Mouse (Mus musculus) lung, postnatal 36 days (tissue): ENCODE data around the gene Oca2.
A peak's percentile ranks its signal among the peaks of the same experiment; 100 is the strongest.

Source experiments
- DNase-seq: peaks from one replicate; pipeline ENCODE4 v3.0.0; 2022; ENCODE audit warnings: mixed read lengths

Oca2 gene

DNA sequence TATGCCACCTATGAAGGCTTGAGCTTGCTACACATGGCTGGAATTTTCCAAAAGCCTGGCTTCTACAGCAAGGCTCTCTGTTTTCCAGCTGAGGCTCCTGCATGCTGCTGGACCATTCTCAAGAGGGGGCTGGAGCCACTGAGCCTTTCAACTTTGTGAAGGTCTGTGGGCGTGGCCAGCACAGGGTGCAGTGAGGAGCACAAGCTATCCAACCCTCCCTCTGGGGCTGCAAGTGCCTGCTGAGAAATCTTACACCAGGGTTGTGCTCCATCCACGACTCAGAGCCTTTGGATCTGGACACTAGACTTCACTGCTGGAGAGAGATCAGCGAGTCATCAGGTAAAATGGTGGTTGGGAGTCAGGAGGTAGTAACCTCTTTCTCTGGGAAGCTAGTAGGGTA is at the start of gene Oca2:
Oca2 (plus strand) TSS at position 218 of the 400 bp plus-strand sequence.
- no peak for DNase-seq

DNA sequence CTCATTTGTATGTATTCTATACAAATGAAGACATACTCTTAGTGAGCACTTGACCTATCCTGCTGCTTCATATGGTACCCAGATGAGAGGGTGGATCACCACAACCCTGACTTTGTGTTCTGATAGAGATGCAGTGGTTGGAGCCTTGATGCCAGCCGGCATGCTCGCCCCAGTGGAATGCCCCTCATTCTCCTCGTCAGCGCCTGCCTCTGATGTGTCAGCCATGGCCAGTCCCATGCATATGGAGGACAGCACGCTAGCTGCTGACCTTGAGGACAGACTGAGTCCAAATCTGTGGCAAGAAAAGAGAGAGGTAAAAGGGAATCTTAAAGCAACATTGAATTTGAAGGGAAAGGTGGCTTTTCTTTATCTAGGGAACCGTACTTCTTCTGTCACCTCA is 48.5 kb upstream of the Oca2 start:
- DNase-seq: no peak

DNA sequence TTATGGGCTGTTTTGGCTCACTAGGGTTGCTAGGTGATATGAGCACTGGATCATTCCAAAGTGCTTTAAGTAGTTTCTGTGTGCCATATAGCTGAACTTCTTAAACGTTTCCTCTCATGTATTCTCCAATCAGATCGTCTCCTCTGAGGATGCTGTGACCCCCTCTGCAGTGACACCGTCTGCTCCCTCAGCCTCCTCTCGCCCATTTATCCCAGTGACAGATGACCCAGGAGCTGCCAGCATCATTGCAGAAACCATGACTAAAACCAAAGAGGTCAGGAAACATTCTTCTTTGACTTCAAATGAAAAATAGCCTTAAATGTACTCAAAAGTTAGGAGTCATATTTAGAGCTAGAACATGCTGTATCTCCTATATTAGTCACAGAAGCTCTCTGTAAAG is 47.9 kb upstream of the Oca2 start:
- no peak for DNase-seq

DNA sequence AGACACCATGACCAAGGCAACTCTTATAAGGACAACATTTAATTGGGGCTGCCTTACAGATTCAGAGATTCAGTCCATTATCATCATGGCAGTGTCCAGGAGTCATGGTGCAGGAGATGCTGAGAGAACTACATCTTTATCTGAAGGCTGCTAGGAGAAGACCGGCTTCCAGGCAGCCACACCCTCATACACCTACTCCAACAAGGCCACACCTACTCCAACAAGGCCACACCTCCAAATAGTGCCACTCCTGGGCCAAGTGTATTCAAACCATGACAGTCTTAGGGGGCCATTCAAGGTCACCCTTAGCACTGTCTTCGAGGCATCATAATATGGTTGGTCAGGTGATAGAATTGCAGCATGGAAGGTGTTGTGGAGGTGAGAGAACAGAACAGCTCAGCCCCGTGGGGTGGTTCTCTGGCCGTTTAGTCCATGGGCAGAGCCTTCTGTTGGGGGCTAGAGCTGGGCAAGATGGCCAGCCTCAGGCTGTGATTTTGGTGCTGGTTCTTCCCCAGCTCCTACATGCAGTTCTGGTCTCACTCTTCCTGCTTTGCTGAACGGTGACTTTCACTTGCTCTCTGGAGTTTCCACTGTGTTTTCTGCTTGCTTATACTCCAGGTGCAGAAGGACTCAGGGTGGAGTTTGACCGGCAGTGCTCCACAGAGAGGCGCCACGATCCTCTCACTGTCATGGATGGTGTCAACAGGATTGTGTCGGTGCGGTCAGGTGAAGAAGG is 37.9 kb upstream of the Oca2 start:
- no peak for DNase-seq

DNA sequence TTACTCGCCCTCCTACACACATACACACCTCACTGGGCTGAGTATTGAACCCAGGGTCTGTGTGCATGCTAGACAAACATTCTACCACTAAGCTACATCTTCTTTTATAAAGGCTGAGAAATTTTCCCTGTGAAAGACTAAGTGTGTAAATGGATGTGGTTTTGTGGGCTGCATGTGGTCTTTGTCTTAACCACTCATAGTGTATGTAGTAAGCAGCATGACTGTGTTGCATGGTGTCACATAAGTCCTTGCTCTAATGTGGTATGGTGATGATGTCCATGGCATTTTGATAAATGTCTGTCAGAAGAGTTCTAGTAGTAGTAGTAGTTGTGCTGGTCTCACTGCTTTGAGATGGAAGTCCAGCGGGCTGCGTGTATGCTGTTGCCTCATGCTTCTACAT is 36.7 kb upstream of the Oca2 start:
- no peak for DNase-seq

DNA sequence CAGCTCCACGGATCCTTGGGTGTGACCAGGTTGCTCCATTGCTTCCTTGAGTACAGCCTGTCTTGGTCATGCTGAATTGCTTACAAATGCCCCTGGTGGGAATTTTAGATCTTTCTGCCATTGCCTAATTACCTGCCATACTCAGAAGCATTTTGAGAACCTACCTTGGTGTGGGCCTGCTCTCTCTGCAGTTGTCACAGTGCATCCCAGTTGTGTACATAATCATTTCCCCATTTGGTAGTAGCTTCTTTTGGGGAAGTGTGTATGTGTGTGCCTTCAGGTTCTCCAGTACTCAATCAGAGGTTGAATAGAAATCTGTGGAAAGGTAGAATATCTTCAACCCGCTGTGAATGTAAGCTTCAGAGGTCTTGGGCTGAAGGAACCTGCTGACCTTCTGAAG is 36.3 kb upstream of the Oca2 start:
- no peak for DNase-seq

DNA sequence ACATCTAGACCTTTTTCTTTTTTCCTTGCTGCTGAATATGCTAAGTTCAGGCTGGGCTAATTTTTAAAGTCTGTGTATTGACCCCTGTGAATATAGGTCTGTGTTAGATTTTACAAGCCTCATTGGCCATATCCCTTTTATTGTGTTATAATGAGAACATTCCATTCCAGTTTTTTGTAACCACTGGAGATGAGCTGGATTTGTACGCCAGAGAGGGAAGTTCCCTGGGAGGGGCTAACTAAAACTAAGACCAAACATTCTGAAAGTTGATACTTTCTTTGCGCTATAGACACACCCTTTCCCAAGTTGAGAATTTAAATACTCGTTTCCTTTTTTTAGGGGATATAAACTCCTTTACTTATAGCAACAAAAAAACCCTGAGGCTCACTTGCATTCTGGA is 34.7 kb upstream of the Oca2 start:
- no peak for DNase-seq

DNA sequence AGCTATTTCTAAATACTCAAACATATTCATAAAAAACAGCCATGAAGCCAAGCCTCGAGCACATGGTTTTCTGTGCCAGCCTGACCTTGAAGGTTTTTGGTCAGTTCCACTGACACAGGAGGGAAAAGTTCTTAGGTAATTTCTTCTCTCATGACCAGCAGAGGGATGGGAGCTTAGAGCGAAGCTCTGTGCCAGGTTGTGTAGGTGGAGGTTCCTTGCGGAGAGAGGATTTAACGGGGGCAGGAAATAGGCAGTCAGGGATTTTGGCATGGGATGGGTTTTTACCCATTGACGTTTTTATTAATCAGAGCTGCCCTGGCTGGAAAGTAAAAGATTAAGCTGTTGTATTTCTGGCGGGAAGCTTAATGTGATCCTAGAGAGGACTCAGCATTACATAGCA is 18.7 kb upstream of the Oca2 start:
- no peak for DNase-seq

DNA sequence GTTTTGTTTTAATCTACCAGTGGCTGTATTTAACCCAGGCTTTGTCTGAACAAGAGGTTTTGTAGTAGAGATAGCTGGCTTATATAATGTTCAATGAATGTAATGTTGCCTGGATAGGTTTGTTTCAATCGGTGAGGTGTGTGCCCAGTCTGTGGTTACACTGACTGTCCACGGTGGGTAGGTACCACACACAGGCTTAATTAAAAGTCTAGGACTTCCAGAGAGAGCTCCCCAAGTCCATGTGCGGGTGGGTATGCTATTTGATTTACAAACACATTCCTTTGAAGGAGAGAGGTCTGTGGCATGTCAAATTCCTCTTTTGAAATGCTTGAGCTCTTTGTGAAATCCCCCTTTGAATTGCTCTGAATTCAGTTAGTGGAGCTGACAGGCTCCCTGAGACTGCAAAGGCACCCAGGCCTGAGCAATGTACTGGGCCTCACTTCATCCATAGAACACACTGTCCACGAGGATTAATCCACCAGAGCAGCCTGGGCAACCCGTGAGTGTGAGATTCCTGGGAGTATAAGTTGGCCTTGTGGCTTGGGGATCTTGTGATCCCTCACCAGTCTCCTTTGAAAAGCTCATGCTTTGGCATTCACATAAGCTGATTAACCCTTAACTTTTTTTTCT is 3.7 kb upstream of the Oca2 start:
- no peak for DNase-seq

DNA sequence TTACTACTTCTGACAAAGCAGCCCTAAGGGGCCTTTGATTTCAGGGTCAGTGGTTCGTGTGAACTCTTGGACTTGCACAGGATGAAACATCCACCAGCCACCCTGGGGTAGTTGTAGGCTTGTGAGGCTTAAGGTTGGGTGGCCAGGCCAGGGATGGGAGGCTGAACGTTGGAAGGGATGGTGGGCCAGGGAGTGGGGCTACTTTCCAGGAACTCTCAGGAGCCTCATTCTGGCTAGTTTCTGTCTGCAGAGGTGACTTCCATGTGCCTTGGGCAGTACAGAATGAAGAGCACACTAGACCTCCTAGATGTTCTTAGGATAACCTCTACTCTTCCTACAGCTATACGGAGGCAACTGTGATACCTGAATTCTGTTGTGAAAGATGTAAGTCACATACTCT is 2.9 kb upstream of the Oca2 start:
- DNase-seq: no peak

DNA sequence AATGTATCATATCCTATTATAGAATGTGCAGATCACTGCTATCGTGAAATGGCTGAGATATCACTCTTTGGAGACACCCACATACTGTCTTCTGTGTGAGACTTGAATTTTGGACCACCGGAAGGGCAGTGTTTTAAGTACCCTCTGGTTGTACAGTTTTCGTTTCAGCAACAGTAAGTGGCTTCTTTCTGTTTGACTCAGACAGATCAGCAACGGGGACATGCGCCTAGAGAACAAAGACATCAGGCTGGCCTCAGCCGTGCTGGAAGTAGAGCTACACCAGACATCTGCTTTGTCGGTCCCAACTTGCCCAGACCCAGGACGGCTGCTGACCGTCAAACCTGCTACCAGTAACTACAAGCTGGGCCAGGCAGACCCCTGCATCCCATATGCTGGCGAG is 15.0 kb downstream of the Oca2 start:
- DNase-seq: no peak

DNA sequence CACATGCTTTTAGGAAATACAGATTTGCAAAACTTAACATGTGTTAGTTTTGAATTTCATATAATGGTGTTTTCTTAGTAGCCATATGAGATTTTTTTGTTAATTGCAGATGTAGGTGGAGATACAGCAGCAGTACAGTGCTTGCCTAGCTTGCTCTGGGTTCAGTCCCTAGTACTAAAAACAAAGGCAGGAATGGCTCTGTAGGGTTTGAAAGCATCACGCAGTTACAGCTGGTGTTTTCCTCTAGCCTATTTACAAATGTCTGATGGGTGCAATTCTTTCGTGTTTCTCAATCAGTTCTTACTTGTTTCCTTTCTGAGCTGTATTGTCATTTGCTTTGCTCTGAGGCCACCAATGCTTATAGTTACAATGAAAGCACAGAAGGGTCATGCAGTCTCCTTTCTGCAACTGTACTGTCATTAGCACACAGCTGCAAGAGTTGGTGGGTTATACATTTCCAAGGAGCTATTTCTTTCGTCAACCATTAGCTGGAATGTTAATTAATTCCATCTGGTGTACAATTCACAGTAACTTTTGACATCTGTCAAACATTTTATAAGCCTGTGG is 18.4 kb downstream of the Oca2 start:
- DNase-seq: no peak

DNA sequence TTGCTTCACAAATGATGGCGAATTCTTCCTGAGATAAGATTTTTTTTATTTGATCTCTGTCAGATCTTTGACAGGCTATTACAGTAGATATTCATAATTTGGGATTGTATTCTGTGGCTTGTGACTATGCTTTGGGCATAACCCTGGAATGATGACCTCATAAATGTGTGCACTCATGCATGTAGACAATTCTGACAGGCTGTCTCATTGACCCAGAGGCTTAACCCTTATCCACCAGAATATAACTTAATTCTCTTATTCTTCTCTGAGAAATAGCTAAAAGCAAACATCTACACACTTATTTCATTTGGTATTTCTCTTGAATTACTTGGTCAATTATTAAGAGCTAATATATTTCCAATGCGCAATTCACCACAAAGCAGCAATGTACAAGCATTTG is 37.9 kb downstream of the Oca2 start:
- no peak for DNase-seq

DNA sequence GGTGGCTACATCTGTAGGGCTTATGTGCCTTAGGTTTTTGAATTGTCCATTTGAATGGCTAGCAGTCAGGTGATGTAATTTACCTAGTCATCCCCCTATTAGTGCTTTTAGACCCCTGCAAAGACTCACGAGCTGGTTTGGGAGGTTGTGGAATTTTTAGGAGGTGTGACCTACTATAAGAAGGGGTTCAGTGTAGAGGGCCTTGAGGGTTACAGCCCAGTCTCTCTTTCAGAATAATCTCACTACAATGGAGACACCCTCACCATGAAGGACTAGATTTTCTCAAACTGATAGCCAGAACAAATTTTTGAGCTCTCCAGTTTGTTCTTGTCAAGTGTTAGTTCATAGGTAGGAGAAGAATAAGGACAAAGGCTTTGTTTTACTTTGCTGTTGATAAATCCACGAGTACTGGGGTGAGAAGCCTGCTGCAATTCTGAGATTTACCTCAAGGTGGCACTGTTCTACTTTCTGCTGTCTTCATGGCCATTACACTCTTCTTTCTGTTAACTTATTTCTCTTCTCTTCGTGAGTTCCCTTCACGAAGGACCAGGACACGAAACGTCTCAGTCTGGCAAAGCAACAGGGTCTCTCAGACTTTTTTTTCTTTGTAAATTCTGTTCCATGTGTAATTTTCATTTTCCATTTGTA is 52.0 kb downstream of the Oca2 start:
- DNase-seq: peak; percentile 65

DNA sequence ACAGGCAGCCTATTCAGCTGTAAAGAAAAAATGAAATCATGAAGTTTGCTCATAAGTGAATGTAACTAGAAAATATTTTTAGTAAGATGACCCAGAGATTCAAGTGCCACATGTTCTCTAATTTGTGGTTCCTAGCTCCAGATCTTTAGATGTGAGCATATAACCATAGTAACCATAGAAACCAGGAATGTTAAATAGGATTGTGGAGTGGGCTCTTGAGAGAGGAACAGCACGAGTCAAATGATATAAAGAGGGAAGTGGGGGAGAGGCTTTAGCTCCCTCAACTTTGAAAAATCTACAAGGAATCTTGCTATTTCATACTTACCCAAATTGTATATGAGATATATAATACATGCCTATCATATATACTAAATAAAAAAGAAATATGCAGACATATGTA is 64.8 kb downstream of the Oca2 start:
- DNase-seq: no peak

DNA sequence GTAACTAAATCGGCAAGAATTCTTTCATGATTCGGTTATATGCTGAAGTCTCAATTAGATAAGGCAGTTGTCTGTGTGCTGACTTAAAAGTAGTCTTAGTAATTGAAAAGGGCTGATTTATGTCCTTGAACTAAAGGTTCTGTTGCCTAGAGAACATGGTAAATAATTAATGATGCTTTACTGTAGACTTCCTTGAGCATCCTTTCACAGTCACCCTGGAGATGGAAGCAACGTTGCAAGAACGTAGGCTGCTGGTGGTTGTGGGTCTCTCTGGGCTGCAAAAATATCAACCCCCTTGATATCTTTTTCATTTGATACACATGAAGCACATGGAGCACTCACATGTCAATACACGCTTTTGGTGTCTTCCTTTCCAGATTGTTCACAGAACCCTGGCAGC is 74.8 kb downstream of the Oca2 start:
- no peak for DNase-seq

DNA sequence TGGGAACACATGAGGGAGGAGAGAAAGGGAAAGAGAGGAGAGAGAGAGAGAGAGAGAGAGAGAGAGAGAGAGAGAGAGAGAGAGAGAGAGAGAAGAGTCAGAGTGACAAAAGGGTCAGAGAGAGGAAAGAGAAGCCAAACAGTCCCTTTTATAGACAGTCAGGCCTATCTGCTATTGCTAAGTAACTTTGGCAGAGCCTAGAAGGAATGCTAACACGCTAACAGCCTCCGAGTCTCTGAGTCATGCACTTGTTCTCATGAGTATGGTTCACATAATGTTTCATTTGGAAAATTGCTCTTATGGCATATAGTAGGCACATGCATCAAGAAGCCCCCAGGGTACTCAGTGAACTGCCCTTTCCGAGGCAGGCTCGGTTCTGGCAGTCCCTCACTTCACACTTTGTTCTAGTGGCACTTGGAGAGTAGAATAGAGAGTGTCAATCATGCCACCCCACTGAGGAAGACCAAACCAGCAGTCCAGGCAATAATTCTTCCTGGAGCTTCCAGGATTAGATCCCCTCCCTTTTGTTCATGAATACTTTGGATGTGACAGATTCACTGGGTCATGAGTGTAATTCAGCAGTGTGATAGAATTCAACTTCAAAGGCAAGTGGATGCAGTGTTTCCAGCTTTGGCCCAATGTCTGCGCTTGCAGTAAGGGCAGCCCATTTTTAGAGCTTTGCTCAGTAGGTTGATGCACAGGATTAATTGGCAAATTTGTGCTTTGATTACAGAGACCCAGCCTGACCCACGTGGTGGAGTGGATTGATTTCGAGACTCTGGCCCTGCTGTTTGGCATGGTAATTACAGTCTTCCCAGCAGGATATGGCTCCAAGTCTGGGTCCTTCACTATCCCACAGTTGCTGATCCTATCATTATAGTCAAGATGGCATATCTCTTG is 76.3 kb downstream of the Oca2 start:
- no peak for DNase-seq

DNA sequence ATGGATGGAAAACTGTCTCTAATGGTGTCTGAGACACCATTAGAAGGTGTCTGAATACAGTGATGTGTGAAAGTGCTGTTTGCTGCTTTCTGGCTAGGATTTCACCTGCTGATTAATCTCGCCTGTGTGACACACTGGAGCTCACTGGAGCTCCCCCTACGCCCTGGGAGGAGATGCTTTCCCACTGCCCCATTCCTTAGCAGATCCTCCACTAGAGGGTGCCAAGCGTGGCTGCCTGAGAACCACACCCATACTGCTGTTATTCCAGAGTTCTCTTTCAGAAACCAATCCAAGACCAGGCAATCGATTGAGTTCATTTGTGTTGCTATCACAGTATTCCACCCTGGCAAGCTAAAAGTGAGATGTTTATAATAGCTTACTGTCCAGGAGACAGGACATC is 88.2 kb downstream of the Oca2 start:
- no peak for DNase-seq

DNA sequence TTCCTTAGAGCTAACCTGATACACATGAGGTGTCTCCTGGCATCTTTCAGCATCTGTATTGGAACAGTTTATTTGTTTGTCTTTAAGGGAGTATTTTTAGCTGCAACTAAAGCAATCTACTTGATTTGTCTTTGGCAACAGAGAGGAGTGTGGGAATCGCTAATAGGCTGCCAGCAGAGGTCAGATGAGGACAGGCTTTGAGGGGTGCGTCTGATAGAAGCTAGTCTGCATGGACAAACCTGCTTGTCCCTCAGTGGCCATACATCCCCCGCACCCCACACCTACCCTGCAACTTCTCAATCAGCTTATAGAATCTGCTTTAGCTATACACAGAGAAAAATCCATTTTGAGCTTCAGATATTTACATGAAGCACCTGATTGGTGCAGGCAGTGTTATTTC is 109.0 kb downstream of the Oca2 start:
- no peak for DNase-seq

DNA sequence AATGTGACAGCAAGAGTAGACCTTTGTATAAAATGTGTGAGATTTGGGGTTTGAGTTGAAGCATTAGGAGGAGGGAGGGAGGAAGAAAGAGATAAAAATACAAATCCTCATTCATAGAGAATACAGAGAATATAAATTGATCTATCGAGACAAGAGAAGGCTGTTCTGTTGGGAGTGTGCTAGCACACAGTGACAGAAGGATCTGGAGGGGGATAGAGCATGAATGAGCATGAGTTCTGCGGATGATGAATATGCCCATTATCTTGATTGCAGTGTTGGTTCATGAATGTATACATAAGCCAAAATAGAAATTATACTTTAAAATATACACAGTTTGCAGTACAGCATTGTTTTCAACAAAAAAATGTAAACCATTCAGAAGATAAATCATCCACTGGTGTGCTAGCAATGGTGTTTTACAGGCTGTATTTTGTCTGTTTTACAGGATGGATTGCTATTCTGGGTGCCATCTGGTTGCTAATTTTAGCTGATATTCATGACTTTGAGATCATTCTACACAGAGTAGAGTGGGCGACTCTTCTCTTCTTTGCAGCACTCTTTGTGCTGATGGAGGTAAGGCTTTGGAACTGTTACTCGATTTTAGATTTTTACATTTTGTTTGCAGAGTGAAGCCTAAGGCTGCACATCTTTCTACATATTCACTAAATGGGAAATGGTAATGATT is 117.2 kb downstream of the Oca2 start:
- no peak for DNase-seq

DNA sequence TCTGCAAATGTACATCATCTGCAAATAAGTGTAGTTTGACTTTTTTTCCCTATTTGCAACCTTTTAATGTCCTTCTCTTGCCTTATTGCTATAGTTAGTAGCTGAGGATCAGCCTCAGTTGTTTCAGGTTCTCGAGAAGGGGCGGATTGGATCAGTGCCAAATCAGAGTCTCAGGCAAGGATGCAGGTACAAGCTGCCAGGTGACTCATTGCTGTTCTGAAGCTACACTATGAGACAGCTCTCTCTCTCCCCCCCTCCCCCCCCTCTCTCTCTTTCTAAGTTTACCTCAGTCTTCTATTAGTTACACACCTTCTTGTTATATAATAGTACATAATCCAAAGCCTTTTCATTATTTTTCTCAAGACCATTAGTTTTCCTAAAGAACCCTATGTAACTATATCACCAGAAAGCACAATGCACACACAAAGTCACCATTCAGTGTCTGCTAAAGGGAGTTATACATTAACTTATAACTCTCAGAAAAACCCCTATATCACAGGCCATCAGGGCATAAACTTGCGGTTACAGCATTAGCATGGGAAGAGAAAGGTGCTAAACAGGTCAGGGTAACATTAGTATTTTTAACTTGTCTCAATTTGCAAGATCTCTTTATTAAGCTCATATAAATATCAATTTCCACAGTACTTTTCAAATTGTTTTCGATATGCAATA is 142.3 kb downstream of the Oca2 start:
- DNase-seq: peak; percentile 4

DNA sequence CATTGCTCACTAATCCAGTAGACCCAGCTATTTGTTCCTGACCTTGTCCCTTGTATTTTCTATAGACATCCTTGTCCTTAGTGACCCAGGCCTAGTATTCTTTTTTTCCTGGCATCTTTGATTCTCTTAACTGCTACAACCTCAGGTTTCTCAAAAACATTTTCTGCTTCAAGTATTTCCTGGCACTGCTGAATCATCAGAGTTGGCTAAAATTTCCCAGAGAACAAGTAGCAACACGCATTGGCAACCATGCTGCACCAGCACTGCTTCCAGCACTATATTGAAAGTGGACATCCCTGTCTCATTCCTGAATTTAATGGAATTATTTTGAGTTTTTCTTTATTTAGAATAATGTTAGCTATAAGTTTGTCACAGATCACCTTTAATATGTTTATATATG is 143.1 kb downstream of the Oca2 start:
- DNase-seq: no peak
